Mouse (Mus musculus): ENCODE measurements around the gene Casp4.

DNA sequence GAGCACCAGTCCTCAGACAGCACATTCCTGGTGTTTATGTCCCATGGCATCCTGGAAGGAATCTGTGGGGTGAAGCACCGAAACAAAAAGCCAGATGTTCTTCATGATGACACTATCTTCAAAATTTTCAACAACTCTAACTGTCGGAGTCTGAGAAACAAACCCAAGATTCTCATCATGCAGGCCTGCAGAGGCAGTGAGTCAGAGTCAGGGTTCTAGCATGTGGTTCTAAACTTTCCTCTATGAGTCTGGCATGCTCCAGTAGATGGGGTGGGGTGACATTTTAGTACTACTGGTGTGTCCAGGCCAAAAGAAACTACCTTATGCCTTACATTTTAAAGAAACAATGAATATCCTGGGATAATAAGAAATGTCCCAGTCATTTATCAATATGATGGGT is 45.0 kb downstream of the Casp4 start:
- TF ChIP-seq CTCF (IDR thresholded peaks at IDR 0.05; ENCODE audit: extremely low read depth, insufficient read length, insufficient replicate concordance, low read depth, low read length): no peak
- TF ChIP-seq POLR2A (IDR thresholded peaks at IDR 0.05; ENCODE audit: low read depth, low read length): no peak

All from small intestine, adult 2 months (tissue).